16 mouse cellular contexts compared by ENCODE assay signal in the genomic region with DNA sequence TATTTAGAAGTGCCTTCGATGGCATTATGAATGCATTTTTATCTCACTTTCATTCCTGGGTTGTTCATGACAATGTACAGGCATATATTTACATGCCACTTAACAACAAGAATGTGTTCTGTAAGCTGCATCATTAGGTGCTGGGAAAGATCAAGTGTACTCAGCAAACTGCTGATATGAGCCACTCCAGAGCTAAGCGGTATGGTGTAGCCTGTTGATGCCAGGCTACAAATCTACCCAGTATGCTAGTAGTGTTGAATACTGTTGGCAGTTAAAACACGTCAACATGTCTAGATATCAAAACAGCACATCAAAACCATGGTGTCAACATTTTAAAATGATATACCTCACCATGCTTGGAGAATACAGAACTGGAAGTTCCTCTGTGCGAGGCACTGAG.
"Had no signal": no experiment of that assay in that cellular context is flagged by ENCODE, and none has a peak within 500 bp of the region (broad histone marks: within the 10 kb centered on the region; RNA-seq: fewer than 3 reads in every experiment).

No protein-coding gene starts in this region.

- H3K4me2 ChIP-seq: limb, embryonic 13.5 days; liver, embryonic 12.5 days; liver, embryonic 15.5 days; midbrain, embryonic 11.5 days had no signal

- H3K4me3 ChIP-seq: layer of hippocampus, adult 2 months; limb, embryonic 10.5 days; limb, embryonic 13.5 days; liver, embryonic 12.5 days; liver, embryonic 15.5 days had no signal

- ATAC-seq: liver, embryonic 12.5 days had no signal

- H3K27me3 ChIP-seq: limb, embryonic 13.5 days; liver, embryonic 12.5 days; liver, embryonic 15.5 days had no signal

- H3K36me3 ChIP-seq: limb, embryonic 10.5 days; limb, embryonic 13.5 days; liver, embryonic 12.5 days; liver, embryonic 15.5 days had no signal

- H3K9ac ChIP-seq: limb, embryonic 13.5 days; liver, embryonic 12.5 days; liver, embryonic 15.5 days had no signal

- H3K27ac ChIP-seq: kidney, postnatal 0 days; layer of hippocampus, adult 2 months; limb, embryonic 10.5 days; limb, embryonic 13.5 days; liver, embryonic 12.5 days; liver, embryonic 15.5 days had no signal

- H3K9me3 ChIP-seq: limb, embryonic 10.5 days; limb, embryonic 13.5 days; liver, embryonic 12.5 days; liver, embryonic 15.5 days had no signal

- H3K4me1 ChIP-seq: limb, embryonic 10.5 days; limb, embryonic 13.5 days; liver, embryonic 12.5 days; liver, embryonic 15.5 days had no signal

- DNase-seq: kidney, postnatal 25 days; layer of hippocampus, adult 9-11 months; liver; lung, adult 18-20 months; lung, postnatal 10 days; lung, postnatal 36 days; midbrain, embryonic 14.5 days; thymus, adult 18-20 months; thymus, postnatal 25 days had no signal
